Mouse (Mus musculus): ENCODE data around the gene Iqcd. TPM values are rescaled to one million over a fixed set of nuclear protein-coding genes. Genes with fewer than 3 reads are reported as not detected.
A peak's percentile ranks its signal among the peaks of the same experiment; 100 is the strongest.

The Iqcd gene
- total RNA-seq, 2 experiments from 2014 or later, result 0.91 to 1.2 TPM

DNA sequence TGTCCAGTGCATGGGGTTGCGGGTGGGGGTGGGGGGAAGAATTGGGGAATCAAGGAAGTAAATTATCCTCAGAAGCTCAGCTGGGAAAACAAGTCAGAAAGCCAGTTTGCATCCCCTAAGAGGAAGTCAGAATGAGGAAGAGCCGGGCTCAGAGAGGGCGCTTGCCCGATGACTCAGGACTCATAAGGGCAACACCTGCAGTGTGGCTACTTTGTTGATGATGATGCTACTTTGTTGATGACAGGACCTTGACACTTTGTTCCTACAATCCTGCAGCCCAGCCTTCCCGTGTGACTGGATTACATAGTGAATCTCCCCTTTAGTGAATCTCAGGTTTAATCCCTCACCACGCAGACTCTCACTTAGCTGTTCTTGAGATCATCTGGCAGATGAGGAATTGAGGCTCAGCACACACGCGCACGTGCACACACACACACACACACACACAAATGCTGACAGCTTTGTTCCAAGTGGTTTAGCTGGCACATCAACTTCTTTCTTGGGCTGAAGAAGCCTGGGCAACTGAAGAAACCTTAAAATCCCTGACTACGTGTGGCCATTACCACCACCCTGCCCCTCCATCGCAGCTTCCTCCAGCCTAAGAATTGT, 18.4 kb upstream of the Iqcd start:
- no peak for DNase-seq (ENCODE audit: low spot score in 2 of 2)

DNA sequence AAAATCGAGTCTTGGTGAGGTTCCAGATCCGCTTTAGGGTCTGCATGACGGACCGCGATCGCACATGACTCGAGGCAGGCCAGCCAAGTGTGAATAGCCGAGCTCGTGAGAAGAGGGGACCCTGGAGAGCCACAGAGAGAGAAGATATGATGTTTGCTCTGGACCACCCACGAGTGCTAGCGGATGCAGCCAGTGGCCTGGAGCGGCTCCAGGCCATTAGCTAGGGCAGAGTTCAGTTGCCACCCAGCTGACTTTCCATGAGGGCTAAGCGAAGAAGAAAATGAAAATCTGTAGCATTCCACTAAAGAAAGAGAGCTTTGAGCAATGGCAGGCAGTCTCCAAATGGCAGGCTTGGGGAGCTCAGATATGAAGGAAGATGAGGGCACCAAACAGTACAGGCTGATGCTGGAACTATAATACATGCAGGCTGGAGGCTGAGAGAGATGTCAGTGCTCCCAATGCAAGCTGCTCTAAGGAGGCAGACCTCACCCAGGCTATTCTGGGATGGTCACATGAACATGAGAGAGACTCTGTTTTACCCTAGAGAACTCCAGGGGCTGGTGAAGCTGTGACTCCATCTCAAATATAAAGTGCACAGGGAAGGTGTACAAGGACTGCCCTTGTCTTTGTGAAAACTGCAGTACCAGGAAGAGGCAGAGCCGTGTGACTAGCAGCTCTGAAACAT, 17.6 kb upstream of the Iqcd start:
- DNase-seq (ENCODE audit: low spot score in 2 of 2), result no peak

DNA sequence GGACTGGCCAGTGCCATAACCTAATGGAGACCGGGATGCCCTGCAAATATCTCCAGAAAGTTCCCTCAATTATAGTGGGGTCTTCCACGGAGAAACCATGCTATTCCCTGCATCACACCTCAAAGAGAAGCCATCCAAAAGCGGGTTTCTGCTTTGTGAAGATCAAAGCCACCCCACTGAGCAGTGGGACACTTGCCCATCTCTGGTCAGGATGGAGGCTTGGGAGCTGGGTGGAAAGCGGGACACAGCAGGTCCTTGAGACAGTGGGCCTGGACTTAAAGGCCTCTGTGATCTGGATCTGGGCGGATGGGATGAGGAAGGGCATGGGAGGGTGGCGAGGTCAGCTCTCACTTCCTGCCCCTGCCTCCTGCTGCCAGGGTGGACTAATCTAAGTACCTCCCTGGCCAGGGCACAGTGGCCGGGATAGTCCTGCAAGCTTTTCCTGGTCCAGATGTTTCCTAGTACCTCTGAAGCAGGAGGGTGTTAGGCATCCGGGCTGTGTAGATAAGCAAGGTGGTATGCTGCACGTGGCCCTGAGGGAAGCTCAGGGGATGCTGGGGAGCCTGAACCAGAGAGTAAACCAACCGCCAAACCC, 14.2 kb upstream of the Iqcd start:
- DNase-seq (ENCODE audit: low spot score in 2 of 2), result no peak

DNA sequence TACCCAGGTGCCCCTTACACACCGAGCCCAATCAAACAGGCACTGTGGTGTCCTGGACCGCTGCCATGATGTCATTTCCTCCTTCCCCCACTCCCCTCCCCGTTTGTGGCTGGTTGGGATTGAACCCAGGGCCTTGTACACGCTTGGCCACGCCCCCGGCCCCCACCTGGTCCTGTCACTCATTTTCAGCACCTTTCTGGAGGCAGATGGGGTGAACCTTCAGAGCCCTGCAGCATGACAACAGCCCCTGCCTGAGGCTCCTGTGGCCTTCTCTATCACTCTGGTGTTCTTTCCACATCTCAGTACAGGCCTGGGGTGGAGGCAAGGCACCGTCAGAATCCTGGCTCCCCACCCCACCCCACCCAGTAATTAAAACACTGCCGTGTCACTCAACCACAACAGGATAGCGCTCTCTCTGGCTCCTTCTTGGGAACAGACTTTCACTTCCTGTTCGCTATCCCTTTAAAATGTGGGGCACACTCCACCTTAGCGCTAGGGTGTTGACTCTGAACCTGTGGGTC, 12.0 kb upstream of the Iqcd start:
- DNase-seq (ENCODE audit: low spot score in 2 of 2), result no peak

- DNase-seq (ENCODE audit: low spot score in 2 of 2), result no peak
Observed at GRCm38 (mm10) chr5:120577935-120578441, 10.8 kb upstream of the Iqcd start.

GRCm38 (mm10) chr5:120578504-120579081, 10.2 kb upstream of the Iqcd start:
- DNase-seq (ENCODE audit: low spot score in 2 of 2), result no peak

GRCm38 (mm10) chr5:120579211-120579897, 9.5 kb upstream of the Iqcd start:
- DNase-seq (ENCODE audit: low spot score in 2 of 2), result no peak

- peak in 1 of 2 experiments; percentile 54 for DNase-seq (ENCODE audit: low spot score in 2 of 2)
Observed at GRCm38 (mm10) chr5:120579898-120580626, 8.8 kb upstream of the Iqcd start.

GRCm38 (mm10) chr5:120582002-120582401, 6.8 kb upstream of the Iqcd start:
- no peak for DNase-seq (ENCODE audit: low spot score in 2 of 2)

DNA sequence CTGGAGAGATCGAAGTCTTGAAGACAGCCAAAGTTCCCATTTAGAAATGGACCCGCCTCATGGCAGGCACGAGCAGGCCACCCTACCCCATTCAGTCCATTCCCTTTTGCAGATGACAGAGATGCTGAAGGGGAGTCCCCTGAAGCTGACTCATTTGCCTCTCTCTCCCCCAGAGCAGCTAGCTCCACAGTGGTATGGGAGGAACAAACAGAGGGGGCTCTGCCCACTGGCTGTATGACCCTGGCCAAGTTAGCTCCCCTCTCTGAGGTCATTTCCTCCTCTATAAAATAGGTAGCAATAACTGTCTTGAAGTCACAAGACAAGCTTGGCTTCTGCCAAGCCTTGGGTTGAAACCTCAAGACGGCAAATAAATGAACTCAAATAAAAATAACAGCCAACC, 5.3 kb upstream of the Iqcd start:
- no peak for DNase-seq (ENCODE audit: low spot score in 2 of 2)

DNA sequence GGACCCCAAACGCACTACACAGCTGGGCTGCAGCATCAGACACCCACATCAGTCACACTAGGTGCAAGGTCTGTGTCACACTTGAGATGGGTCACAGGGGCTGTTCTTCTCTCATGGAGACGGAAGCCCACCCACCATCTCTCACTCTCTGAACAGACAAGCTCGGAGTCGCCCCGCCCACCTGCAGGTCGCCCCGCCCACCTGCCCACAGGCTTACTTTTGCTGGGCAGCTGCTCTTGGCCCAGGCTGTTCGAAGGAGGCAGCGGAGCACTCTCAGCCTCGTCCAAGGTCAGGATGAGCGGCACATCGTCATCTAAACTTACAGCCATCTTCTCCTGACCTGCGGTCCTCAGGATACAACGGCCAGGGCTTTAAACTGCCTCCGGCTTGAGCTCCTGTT, 3.8 kb upstream of the Iqcd start:
- no peak for DNase-seq (ENCODE audit: low spot score in 2 of 2)

GRCm38 (mm10) chr5:120586741-120587615, 1.8 kb upstream of the Iqcd start:
- DNase-seq (ENCODE audit: low spot score in 2 of 2), result peak in 1 of 2 experiments; percentile 50

DNA sequence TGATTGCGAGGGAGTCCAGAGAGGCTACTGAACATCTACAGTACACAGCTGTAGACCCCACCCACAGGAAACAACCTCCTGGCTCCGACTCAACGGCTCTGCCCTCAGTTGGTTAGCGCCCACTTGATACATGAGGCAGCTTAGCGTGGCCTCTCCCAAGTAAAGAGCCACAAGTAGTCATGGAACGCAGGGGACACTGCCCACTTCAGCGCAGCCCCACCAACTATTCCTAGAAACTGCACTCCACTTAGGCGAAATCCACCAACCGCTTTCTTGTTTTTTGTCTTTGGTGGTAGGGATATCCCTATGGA, 1.2 kb upstream of the Iqcd start:
- no peak for DNase-seq (ENCODE audit: low spot score in 2 of 2)

GRCm38 (mm10) chr5:120587940-120588568, 762 bp upstream of the Iqcd start:
- DNase-seq (ENCODE audit: low spot score in 2 of 2), result no peak

DNA sequence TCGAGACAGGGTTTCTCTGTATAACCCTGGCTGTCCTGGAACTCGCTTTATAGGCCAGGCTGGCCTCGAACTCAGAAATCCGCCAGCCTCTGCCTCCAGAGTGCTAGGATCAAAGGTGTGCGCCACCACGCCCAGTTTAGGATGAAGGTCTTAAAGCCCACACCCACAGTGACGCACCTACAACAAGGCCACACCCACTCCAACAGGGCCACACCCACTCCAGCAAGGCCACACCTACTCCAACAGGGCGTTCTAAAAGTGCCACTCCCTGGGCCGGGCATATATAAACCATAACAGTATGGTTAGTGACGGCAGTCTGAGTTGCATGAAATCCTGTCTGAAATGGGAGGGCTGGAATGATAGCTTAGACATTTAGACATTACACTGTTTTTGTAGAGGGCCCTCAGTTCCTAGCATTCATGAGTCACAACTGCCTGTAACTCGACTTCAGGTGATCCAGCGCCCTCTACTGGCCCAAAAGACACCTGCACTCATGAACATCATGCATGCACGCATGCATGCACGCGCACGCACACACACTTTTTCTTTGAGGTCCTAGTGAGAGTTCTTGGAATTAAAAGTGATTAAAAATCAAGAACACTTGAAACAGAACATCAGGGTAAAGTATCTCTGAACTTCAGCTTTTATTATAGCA, 1.7 kb downstream of the Iqcd start:
- DNase-seq (ENCODE audit: low spot score in 2 of 2), result peak in 1 of 2 experiments; percentile 36

DNA sequence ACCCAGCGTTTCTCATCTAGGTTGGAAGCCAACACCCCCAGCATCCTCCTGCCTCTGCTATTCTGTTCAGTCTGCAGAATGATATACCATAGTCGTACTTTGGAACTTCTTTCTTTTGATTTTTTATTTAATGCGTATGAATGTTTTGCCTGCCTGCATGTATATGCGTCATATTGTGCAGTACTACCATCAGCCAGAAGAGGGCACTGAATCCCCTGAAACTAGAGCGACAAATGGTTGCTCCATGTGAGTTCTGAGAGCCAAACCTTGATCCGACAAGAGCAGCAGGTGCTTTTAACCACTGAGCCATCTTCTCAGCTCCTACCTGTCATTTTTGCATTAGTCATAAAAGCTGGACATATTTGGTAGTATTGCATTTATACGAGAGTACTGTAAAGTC, 3.3 kb downstream of the Iqcd start:
- DNase-seq (ENCODE audit: low spot score in 2 of 2), result no peak

DNA sequence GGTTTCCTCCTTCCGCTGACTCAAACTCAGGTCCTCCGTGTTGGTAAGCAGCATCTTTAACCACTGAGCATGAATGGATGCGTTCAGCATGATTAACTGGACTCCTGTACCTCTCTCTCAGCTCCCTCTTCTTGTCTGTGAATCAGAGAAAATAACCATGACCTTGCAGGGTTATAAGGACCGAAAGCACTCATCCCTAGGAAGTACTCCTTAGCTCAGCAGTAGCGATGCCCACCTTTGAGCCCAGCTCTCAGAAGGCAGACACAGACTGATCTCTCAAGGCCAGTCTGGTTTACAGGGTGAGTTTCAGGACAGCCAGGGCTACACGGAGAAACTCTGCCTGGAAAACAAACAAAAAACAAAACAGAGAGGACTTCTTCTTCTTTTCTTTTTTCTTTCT, 5.7 kb downstream of the Iqcd start:
- DNase-seq (ENCODE audit: low spot score in 2 of 2), result no peak

GRCm38 (mm10) chr5:120599625-120600024, 10.8 kb downstream of the Iqcd start:
- DNase-seq (ENCODE audit: low spot score in 2 of 2), result no peak
